Mouse (Mus musculus) adrenal gland, adult (tissue): ENCODE measurements at regions not wholly inside any gene's neighbourhood (a gene's known extent, or its start where the extent isn't known, plus 50 kb on each side); places are given as distances from the start of the nearest gene placed in this dataset.

ENCODE experiments used
- DNase-seq, 2 experiments: peaks; one replicate each; pipeline ENCODE4 v3.0.0; 2022 to 2023; ENCODE audit warnings: low spot score in 1 of 2; ENCODE audit not compliant: inconsistent age in 2 of 2

DNA sequence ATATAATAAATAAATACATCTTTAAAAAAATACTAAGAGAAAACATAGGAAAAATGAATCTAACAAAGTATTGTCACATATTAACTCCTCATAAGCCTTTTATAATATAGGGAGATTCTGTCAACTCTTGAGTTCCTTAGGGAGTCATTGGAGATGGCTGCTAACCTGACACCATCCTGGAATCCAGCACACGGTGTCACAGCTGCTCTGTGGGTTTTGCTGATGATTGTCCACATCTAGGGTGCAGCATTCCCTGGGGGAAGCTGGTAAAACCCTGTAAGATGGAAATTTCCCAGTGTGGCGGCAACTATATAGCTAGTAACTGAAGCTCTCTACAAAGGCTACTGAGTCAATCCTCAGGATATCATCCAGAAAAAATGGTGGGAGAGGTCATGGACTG, 58.9 kb upstream of the E2f3 start:
- DNase-seq: no peak

DNA sequence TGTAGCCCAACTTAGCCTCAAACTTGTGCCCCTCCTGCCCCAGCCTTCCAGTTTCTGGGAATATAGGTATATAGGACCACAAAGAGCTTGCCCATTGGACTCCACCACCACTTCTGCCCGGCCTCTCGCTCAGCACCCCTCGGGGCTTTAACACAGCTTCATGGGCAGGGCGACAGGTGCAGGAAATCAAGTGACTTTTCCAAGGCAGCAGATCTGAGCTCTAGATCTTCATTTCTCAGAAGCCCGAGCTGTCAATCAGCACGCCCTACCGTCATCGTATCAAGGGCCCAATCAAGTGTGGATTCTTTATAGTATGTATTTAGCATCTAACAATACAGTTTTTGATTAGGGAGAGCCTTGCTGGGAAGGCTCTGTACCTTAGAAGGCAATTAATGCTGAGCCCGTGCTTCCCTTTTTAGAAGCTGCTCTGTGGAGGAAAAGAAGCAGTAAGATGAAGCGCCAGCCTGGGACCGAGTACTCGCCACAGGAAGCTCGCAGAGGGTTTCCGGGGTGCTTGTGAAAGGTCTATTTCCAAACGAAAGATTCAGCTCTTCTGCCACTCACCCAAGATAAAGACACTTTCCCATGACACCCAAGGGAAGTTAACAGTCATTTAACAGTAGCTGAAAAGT, 56.9 kb upstream of the E2f3 start:
- no peak for DNase-seq

DNA sequence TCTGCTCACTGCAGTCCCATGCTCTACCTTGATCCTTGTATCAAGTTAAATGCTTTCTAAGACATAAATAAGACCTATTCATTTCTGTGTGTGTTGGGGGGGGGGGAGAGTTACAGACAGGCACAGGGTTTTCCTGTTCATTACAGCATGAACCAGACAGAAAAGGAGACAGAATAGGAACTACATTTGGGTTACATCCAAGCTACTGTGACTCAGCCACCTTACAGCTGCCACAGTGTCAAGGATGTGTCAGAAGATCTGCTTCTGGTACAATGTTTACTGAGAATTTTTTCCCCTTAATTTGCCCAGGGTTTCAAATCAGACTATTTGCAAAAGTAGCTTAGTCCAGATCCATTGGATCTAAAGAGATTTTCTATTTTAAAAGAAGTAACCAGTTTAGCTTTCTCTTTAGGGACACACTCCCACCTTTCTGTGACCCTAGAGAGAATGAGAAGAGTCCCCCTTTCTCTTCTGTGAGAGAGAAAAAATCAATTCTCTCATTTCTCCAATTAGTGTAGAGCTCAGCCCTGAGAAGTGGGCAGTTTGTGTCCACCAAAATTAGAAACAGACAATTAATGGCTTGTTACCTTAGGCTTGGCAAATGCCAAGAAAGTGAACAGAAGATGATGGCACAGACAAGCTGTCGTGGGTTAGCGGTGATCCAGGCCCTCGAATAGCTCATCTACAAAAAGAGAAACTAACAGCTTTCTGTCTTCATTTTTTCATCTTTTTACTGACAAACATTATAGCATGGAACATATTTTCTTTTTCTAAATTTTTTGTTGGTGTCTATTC, 55.8 kb upstream of the E2f3 start:
- DNase-seq: peak; percentile 18 to 69

DNA sequence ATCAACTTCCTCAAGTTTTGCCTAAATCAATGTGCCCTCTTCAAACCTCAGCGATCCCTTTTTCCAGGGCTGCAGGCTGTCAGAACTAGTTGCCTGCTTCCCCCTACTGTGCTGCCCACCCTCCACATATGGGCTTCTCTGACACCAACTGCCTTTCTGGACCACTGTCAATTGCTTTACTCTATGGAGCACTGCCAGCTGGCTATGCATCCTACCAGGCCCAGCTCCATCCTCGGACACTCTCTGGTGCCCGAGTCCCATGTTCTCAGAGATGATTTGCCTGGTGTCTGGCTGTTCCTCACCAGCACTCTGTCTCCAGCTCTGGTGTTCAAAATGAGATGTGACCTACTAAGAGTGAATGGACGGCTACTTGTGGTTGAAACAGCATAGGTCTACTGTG, 54.4 kb upstream of the E2f3 start:
- DNase-seq: no peak

DNA sequence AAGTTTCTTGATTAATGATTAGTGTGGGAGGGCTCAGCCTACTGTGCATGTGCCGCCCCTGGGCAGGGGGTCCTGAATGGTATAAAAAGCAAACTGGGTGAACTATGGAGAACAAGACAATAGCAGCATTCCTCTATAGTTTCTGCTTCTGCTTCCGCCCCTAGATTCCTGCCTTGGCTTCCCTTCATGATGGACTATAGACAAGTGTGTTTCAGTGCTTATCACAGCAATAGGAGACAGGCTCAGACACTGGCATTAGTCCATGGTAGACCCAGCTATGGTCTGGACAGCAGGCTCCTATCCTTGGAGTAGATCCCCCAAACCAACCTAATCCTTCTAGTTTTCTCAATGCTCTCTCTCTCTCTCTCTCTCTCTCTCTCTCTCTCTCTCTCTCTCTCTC, 53.9 kb upstream of the E2f3 start:
- DNase-seq: no peak

DNA sequence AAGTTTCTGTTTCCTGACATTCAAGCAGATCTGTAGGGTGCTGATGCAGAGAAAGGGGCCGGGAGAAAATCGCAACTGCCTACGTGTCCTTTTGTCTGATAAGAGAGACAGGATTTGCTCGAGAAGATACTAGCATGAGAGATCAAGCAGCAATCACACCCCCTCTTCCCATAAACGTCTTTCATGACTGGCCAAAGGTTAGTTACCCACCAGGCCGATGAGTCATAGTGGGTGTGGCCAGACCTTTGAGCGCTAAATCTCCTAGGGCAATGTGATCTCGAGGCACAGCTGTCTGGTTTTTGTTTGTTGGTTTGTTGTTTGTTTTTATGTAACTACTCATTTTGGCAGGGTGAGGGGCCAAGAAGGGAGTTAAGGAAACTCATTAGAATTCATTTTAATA, 50.7 kb upstream of the E2f3 start:
- peak in 1 of 2 experiments; percentile 37 for DNase-seq

DNA sequence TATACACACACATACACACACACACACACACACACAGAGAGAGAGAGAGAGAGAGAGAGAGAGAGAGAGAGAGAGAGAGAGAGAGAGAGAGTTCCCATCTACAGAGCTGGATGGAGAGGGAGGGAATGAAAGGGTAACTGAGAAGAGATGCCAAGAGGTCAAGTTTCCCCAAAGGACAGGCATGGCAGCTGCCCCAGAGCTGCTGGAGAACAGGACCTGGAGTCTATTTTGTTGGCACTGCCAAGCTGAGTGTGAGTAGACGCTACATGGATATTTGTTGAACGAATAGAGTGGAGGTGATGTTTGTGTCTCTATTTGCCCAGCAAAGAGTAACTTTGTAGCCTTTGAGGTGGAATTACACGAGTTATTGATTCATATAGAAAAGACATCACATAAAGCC, 50.2 kb upstream of the E2f3 start:
- no peak for DNase-seq
